8 mouse cellular contexts compared by ENCODE assay signal in the genomic region with DNA sequence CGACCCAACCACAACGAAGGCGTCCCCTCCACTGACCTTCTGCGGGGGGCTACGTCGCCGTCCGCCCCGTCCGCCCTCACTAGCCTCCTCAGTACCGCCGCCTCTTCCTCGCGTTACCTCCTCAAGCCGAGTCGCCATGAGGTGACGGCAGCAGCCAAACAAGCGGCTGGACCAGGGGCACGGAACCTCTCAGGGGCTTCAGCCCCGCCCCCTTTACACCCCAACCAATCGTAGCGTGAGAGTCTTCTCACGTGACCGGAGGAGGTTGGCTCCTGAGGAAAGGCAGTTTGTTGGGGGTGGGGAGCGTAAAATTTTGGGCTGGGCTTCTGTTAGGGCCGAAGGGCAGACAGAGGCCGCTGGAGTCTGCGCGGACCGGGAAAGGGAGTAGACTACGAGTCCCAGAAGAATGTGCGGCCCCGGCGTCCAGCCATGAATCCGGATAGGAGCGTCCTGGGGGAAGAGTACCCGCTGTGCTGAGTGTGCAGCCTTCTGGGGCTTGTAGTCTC. TPM values are rescaled to one million over a fixed set of nuclear protein-coding genes. Genes with fewer than 3 reads are reported as not detected.
DNase-seq lines count a peak whose midpoint lies in the region; ATAC-seq and TF ChIP-seq lines count a peak whose summit lies in the region.

Txlng (minus strand) TSS at position 252 of the 506 bp plus-strand sequence.

- intact Hi-C loops in heart, adult 2 months (cut with DNase I): no loop called here

- no peaks in the 10 kb centered on the region for H3K36me3 ChIP-seq in embryonic facial prominence, embryonic 13.5 days
- H3K36me3 ChIP-seq in heart, adult 2 months (ENCODE audit: control insufficient read depth, insufficient read depth, low read length): no peaks in the 10 kb centered on the region
- no peaks in the 10 kb centered on the region for H3K36me3 ChIP-seq in limb, embryonic 13.5 days
- H3K36me3 ChIP-seq in midbrain, embryonic 16.5 days (ENCODE audit: control insufficient read depth, insufficient read depth, low read length): no peaks in the 10 kb centered on the region

- TF ChIP-seq CTCF in heart, adult 2 months (IDR thresholded peaks at IDR 0.05): no peak

- peak within 1 kb of the TSS; percentile 67 for H3K9ac ChIP-seq in embryonic facial prominence, embryonic 13.5 days
- H3K9ac ChIP-seq in heart, adult 2 months (ENCODE audit: low read depth, low read length): peak within 1 kb of the TSS; percentile 69
- peak within 1 kb of the TSS; percentile 65 for H3K9ac ChIP-seq in limb, embryonic 13.5 days
- H3K9ac ChIP-seq in midbrain, embryonic 16.5 days (ENCODE audit: low read depth, low read length): peak within 1 kb of the TSS; percentile 68

- H3K4me2 ChIP-seq in embryonic facial prominence, embryonic 13.5 days: peak within 1 kb of the TSS; percentile 80
- H3K4me2 ChIP-seq in limb, embryonic 13.5 days (replicated peaks): peak within 1 kb of the TSS; percentile 86
- H3K4me2 ChIP-seq in midbrain, embryonic 16.5 days (ENCODE audit: low read length): peak within 1 kb of the TSS; percentile 78

- WGBS in embryonic facial prominence, embryonic 13.5 days: 27% methylated on average over 37 of the region's 37 CpGs
- 24% methylated on average over 37 of the region's 37 CpGs for WGBS in heart, adult 2 months
- WGBS in limb, embryonic 13.5 days: 14% methylated on average over 36 of the region's 37 CpGs
- 17% methylated on average over 36 of the region's 37 CpGs for WGBS in midbrain, embryonic 16.5 days

- H3K9me3 ChIP-seq in embryonic facial prominence, embryonic 13.5 days: no peaks in the 10 kb centered on the region
- no peaks in the 10 kb centered on the region for H3K9me3 ChIP-seq in limb, embryonic 13.5 days
- H3K9me3 ChIP-seq in midbrain, embryonic 16.5 days (replicated peaks; ENCODE audit: control insufficient read depth, low read length, poor library complexity, severe bottlenecking): no peaks in the 10 kb centered on the region

- ATAC-seq in embryonic facial prominence, embryonic 13.5 days (ENCODE audit: insufficient number of reproducible peaks, insufficient read depth, low FRiP score, low TSS enrichment, low read depth): peak; percentile 98
- ATAC-seq in limb, embryonic 13.5 days (ENCODE audit: low FRiP score, low read depth): peak; percentile 99
- peak; percentile 99 for ATAC-seq in midbrain, embryonic 16.5 days

- peak; percentile 87 for TF ChIP-seq POLR2A in heart, adult 2 months (IDR thresholded peaks at IDR 0.05; ENCODE audit: insufficient read depth, low read depth, low read length)

- peaks cover 3% of the 10 kb centered on the region; the same call in 1 of the 2 replicates for H3K27me3 ChIP-seq in embryonic facial prominence, embryonic 13.5 days
- H3K27me3 ChIP-seq in heart, adult 2 months (ENCODE audit: control insufficient read depth, insufficient read depth, low read length): no peaks in the 10 kb centered on the region
- peaks cover 15% of the 10 kb centered on the region; the same call in 1 of the 2 replicates for H3K27me3 ChIP-seq in limb, embryonic 13.5 days
- H3K27me3 ChIP-seq in midbrain, embryonic 16.5 days (ENCODE audit: control insufficient read depth, insufficient read depth, low read depth, low read length): no peaks in the 10 kb centered on the region

- H3K79me2 ChIP-seq in heart, adult 2 months (replicated peaks; ENCODE audit: control insufficient read depth, insufficient read depth, low read length): no peaks in the 10 kb centered on the region

- no peak for TF ChIP-seq EP300 in heart, adult 2 months (IDR thresholded peaks at IDR 0.05; ENCODE audit: insufficient read depth, low read depth, low read length)

- no peaks in the 10 kb centered on the region for H3K4me1 ChIP-seq in embryonic facial prominence, embryonic 13.5 days
- H3K4me1 ChIP-seq in heart, adult 2 months (ENCODE audit: control insufficient read depth, insufficient read depth, low read length): no peaks in the 10 kb centered on the region
- H3K4me1 ChIP-seq in limb, embryonic 13.5 days: no peaks in the 10 kb centered on the region
- H3K4me1 ChIP-seq in midbrain, embryonic 16.5 days (ENCODE audit: control insufficient read depth, insufficient read depth, low read length): no peaks in the 10 kb centered on the region

- H3K27ac ChIP-seq in embryonic facial prominence, embryonic 13.5 days: no peak within 1 kb of the TSS
- peak within 1 kb of the TSS; percentile 77 for H3K27ac ChIP-seq in heart, adult 2 months
- no peak within 1 kb of the TSS for H3K27ac ChIP-seq in limb, embryonic 13.5 days
- peak within 1 kb of the TSS; percentile 33; the same call in 1 of the 2 replicates for H3K27ac ChIP-seq in midbrain, embryonic 16.5 days (ENCODE audit: low read length)

- peak within 1 kb of the TSS; percentile 55 for H3K4me3 ChIP-seq in embryonic facial prominence, embryonic 13.5 days
- H3K4me3 ChIP-seq in heart, adult 2 months: peak within 1 kb of the TSS; percentile 60
- H3K4me3 ChIP-seq in limb, embryonic 13.5 days: peak within 1 kb of the TSS; percentile 58
- peak within 1 kb of the TSS; percentile 56 for H3K4me3 ChIP-seq in midbrain, embryonic 16.5 days (ENCODE audit: low read depth, low read length)

- DNase-seq in 3134 (ENCODE audit: extremely low read depth, insufficient read length, low spot score): peak; percentile 95
- peak; percentile 94 to 95 for DNase-seq in adrenal gland, postnatal 36 days
- peak; percentile 90 to 97 for DNase-seq in heart, adult 2 months
- peak; percentile 97 to 99 for DNase-seq in kidney, adult 8-10 months
- peak; percentile 81 to 93 for DNase-seq in spleen, postnatal 10 days (ENCODE audit: low spot score in 2 of 2)

RNA-seq across cellular contexts. Expression of gene Txlng, which starts in this region (rescaled TPM):
- total RNA-seq in adrenal gland, postnatal 36 days (2021): 10 to 100 TPM; 17.9 to 18.4 TPM
- 16.7 and 19.5 TPM in 2 replicates for polyA plus RNA-seq in embryonic facial prominence, embryonic 13.5 days (2015; fragmentation: Nextera tagmentation; extraction: Ambion mirVana)
- 1 to 10 TPM; 6.9 to 8.1 TPM for total RNA-seq in heart, adult 2 months (2021)
- 2.8 and 5.9 TPM in 2 replicates for polyA plus RNA-seq in heart, adult 2 months (2012; rRNA removed)
- polyA plus RNA-seq in limb, embryonic 13.5 days (2015; fragmentation: Nextera tagmentation; extraction: Ambion mirVana): 16.1 and 16.6 TPM in 2 replicates
- 11.9 and 13.5 TPM in 2 replicates for polyA plus RNA-seq in midbrain, embryonic 16.5 days (2015; fragmentation: Nextera tagmentation; extraction: Ambion mirVana)

Comparison
In these comparisons a context has a peak if more than half of its experiments do, and no peak if none do; other contexts are left out.
1. H3K27ac ChIP-seq: peak in heart, adult 2 months (single experiment) and midbrain, embryonic 16.5 days (single experiment); none in embryonic facial prominence, embryonic 13.5 days (single experiment) and limb, embryonic 13.5 days (single experiment).
2. Peak in every context shown above with its lines, with median percentiles within 50 percentile points of each other: DNase-seq, ATAC-seq, H3K4me2 ChIP-seq, H3K4me3 ChIP-seq and H3K9ac ChIP-seq.